Mouse (Mus musculus) lung, adult 2 months (tissue): ENCODE measurements around the gene Ccsap. TPM values are rescaled to one million over a fixed set of nuclear protein-coding genes. Genes with fewer than 3 reads are reported as not detected.
A peak's percentile ranks its signal among the peaks of the same experiment; 100 is the strongest.

ENCODE experiments used
- DNase-seq: peaks from one replicate; pipeline ENCODE4 v3.0.0; 2022
- H3K4me1 ChIP-seq: fragments of 200-500 bp; 2 replicates; pipeline ENCODE4 v1.6.1; 2011; ENCODE audit warnings: low read length; ENCODE audit not compliant: control insufficient read depth, insufficient read depth
- H3K4me3 ChIP-seq: fragments of 200-500 bp; replicated peaks from 2 replicates; pipeline ENCODE3; 2011; ENCODE audit warnings: low read depth, mild to moderate bottlenecking, control low read depth, low read length; ENCODE audit errors: extremely low read depth
- CTCF ChIP-seq: fragments of 200-500 bp; IDR thresholded peaks from 2 replicates; pipeline ENCODE4 v1.5.1; 2011; ENCODE audit warnings: mild to moderate bottlenecking, low read length, control low read depth; ENCODE audit not compliant: insufficient read depth
- POLR2A ChIP-seq: fragments of 200-500 bp; IDR thresholded peaks from 2 replicates; pipeline ENCODE4 v1.6.1; 2011; ENCODE audit warnings: low read depth, mild to moderate bottlenecking, control low read depth, low read length, borderline replicate concordance; ENCODE audit errors: extremely low read depth
- WGBS: fragments of 180-500 bp; shearing (Covaris S2); methylation state at CpG from one replicate; pipeline ENCODE4 v1.1.7; 2018; 5-methylcytosine and 5-hydroxymethylcytosine counted together
- polyA plus RNA-seq: library from polyadenylated mRNA; depleted of rRNA; stranded (reverse); fragments of >200 nt; gene quantifications from 2 replicates; pipeline ENCODE4 v1.2.3, GENCODE M21; 2012

The Ccsap gene
- polyA plus RNA-seq, 1 experiment: 0.80 TPM

DNA sequence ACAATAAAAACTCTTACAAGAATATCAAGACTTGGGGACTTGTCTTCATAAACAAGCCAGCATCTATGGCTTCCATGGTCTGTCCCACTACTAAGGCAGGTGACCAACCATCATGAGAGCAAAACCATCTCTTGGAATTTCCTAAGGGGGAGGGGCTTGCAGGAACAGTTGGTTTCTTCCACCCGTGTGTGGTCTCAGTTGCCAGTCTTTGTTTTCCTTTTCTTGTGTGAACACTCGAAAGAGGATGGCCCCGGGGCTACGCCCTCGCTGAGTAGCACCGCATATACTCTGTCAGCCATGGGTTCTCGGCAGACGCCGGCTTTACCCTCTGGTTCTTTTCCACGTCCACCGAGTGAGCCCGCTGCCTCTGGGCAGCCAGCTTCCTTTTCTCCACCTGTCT lies 17.9 kb downstream of the Ccsap start:
- no peak overlapping the region for H3K4me3 ChIP-seq
- 86% methylated on average over 12 of the region's 12 CpGs for WGBS
- TF ChIP-seq POLR2A (no peak), CTCF (no peak)
- H3K4me1 ChIP-seq: no peaks in the 10 kb centered on the region
- no peak for DNase-seq

DNA sequence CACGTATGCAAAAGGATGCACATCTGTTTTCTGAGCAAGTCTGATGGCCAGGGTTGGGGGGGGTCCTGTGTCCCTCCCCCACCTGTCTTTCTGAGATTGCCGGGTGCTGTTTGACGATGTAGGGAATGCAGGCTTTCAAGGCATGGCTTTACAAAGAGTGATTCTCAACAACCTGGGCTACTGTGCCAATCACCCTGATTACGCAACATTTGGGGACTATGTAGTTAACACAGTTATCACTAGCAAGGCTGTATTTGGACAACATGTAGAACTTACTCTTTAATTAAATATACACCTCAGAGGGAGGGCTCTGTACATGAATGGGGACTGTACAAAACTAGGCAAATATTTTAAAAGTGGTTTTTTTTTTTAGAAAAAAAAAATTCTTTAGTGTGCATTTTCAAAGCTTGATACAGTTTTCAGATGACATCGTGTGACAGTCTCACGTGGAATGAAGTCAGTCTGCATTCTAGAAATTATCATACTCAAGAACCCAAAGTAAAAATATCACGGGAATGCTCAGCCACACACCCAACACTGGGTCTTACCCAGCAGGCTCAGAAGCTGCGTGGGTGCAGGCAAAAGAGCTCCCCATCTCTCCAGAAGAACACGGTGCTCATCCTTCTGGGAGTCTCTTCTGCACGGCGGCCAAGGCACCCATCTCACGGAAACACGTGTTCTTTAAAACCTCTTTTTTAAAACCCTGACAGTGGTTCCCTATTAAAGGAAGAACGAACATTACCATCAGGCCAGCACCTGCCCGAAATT lies 19.2 kb downstream of the Ccsap start:
- WGBS: 88% methylated on average over 15 of the region's 15 CpGs
- no peak overlapping the region for H3K4me3 ChIP-seq
- TF ChIP-seq CTCF (no peak), POLR2A (no peak)

DNA sequence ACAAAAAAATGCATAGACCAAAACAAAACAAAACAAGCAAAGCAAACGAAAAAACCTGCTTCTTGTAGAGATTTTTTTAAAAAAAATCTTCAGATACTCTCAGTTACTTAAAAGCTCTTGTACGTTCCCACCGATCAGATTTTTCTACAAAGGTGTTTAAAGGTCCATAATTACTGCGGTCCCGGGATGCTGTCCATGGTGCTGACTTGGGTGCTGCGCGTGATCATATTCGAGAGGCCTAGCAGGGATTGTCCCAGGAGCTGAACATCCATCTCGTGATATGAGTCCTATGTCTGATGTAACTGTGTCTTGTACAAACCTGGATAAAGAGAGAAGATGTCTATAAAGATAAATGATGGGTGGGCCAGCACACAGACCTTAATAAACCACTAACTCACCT lies 21.5 kb downstream of the Ccsap start:
- no peak for DNase-seq
- no peak overlapping the region for H3K4me3 ChIP-seq
- TF ChIP-seq POLR2A: no peak
- no peak for TF ChIP-seq CTCF
- H3K4me1 ChIP-seq: no peaks in the 10 kb centered on the region
- WGBS: 67% methylated on average over 9 of the region's 9 CpGs

More for the DNA sequence above, 19.2 kb downstream of the Ccsap start:
- DNase-seq: no peak
- H3K4me1 ChIP-seq: no peaks in the 10 kb centered on the region

DNA sequence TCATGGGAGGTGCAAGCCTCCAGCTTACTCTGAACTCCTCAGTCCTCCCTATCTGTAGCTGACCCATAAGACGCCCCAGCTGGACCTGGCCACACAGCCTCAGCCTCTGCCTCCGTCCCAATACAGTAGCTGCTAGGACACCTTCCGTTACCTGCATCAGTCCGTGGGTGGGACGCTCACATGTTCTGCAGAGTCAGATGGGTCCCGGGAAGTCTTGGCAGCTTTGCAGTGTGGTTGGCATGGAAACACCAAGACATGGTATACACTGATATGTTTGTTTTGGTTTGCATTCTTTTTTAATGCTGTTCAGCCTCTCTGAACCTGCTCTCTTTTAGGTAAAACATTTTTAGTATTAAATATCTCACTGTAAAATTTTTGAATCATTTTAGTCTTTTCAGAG lies 23.7 kb downstream of the Ccsap start:
- DNase-seq: no peak
- Histone ChIP-seq H3K4me3 (no peak overlapping the region), H3K4me1 (no peaks in the 10 kb centered on the region)
- TF ChIP-seq POLR2A (no peak), CTCF (no peak)
- 86% methylated on average over 6 of the region's 6 CpGs for WGBS

DNA sequence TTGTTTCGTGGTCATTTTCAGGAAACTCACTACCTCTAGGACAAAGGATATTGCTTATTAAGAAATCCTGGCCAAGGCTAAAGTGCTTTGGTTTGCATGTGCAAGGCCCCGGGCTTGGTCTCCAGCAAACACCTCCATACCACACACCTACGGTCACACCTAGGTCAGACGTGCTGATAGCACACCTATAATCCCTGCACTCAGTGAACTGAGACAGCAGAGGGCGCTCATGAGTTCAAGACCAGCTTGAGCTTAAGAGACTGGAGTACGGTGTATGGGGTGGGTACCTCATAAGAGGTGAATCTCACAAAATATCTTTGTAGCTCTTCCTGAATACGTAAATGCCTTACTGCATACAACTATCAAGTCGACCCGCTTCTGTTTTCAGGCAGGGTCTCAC lies 24.6 kb downstream of the Ccsap start:
- WGBS: 57% methylated on average over 9 of the region's 9 CpGs
- Histone ChIP-seq H3K4me1 (no peaks in the 10 kb centered on the region), H3K4me3 (no peak overlapping the region)
- peak; percentile 48 for DNase-seq
- TF ChIP-seq POLR2A (no peak), CTCF (peak; percentile 68)

DNA sequence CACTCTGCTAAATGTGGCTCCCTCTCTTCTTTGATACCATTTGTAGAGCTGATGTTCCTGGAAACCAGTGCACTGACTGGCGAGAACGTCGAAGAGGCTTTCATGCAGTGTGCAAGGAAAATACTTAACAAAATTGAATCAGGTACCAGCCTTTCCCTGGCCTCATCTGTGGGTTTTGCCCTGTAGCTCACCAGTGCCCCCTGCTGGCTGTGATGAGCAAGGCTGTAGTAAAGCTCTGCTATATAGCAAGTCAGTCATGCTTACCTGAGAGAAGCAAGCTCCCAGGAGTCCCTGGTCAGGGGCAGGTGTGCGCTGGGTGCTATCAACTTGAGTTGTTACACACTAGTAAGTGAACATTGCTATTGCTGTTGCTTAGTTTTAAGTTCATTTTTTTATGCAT lies 27.3 kb downstream of the Ccsap start:
- DNase-seq: peak; percentile 66
- H3K4me3 ChIP-seq: no peak overlapping the region

DNA sequence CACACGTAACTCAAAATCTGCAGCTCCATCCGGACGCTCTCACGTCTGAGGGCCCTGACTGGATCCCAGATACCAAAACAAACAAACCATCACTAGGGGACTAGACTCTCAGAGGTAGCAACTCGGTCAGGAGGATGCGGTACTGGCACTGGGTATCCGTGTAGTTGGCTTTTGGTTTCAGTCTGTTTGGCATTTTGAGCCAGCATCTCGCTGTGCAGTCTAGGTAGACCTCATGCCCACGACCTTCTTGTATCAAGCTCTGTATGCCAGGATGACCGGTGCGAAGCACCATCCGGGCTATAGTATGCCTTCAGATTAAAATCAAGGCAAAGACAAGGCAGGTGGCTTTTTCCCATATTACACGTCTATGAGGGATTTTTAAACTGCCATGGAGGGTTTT lies 32.5 kb downstream of the Ccsap start:
- 89% methylated on average over 13 of the region's 13 CpGs for WGBS
- no peak overlapping the region for H3K4me3 ChIP-seq
- TF ChIP-seq POLR2A: no peak
- no peak for TF ChIP-seq CTCF

More for the DNA sequence above, 27.3 kb downstream of the Ccsap start:
- WGBS: 95% methylated on average over 4 of the region's 4 CpGs
- TF ChIP-seq POLR2A (no peak), CTCF (peak; percentile 91)
- no peaks in the 10 kb centered on the region for H3K4me1 ChIP-seq

DNA sequence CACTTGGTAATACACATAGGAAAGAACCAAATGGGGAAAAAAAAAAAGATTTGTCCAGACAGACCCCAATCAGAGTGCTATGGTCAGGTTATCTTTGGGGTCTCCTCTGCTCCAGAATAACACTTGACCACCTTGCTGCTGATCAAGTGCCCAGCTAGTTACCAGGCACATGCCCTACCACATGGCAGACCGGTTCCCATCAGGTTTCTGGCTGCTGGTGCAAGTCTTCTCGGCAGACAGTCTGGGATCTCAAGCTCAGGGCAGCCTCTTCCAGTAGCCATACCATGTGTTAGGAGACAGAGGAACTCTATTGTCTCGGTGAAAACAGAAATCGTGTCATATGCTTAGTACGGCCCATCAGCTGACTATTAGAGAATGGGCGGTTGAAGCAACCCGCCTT lies 33.3 kb downstream of the Ccsap start:
- TF ChIP-seq POLR2A (no peak), CTCF (no peak)
- no peak overlapping the region for H3K4me3 ChIP-seq
- 93% methylated on average over 7 of the region's 7 CpGs for WGBS
- DNase-seq: no peak
- H3K4me1 ChIP-seq: no peaks in the 10 kb centered on the region

More for the DNA sequence above, 32.5 kb downstream of the Ccsap start:
- DNase-seq: no peak
- H3K4me1 ChIP-seq: no peaks in the 10 kb centered on the region

DNA sequence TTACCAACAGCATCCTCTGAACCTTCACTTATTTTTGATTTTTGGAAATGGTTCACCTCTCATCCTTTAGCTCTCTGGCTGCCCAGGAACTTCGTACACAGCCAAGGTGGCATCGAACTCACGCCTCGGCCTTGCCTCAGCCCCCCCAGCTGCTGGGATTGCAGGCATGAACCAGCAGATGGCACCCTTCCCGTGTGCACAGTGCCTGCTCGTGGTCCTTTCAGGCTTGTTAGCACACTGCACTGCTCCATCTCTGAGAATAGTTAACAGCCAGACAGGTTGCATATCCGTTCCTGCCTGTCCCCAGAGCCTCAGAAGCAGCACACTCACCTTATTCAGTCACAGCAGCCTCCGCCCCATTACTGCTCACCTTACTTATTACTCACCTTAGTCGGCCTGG lies 34.0 kb downstream of the Ccsap start:
- Histone ChIP-seq H3K4me1 (no peaks in the 10 kb centered on the region), H3K4me3 (no peak overlapping the region)
- 69% methylated on average over 9 of the region's 9 CpGs for WGBS
- DNase-seq: no peak
- TF ChIP-seq POLR2A (no peak), CTCF (peak; percentile 42)

DNA sequence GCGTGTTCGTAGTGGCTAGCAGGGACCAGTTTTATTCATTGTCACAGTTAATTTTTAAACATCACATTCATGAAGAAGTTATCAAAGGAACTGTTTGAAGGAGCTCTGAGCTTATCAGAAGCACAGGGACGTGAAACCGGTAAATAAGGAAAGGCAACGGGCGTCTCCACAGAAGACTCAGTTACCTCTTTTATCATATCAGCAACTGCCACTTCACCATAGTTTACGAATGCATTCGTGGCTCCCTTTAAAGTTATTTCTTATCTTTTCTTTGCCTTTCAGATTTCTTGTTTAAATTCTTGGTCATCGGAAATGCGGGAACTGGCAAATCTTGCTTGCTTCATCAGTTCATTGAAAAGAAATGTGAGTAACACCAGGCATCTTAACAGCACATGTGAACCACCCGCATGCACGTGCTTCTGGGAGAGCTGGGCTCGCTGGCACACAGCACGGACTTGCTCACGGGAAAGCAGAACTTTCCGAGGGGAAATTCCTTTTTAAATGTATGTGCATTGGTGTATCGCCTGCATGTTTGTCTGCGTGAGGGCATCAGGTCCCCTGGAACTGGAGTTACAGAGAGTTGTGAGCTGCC lies 36.4 kb downstream of the Ccsap start:
- H3K4me3 ChIP-seq: no peak overlapping the region
- 82% methylated on average over 18 of the region's 18 CpGs for WGBS
- H3K4me1 ChIP-seq: no peaks in the 10 kb centered on the region
- DNase-seq: no peak
- TF ChIP-seq POLR2A (no peak), CTCF (no peak)

DNA sequence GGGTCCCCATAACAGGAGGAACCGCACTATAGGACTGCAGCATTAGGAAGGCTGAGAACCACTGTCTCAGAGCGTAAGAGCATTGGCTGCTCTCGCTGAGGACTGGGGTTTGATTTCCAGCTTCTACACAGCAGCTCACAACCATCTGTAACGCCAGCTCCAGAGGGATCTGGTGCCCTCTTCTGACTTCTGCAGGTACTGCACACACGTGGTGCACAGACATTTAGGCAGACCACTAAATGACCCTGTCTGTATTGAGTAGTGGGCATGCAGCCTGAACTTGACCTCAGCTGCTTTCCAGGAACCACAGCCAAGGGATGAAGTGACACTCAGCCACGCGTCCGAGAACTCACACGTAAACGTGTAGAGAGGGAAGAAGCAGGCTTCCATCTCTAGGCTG lies 36.9 kb downstream of the Ccsap start:
- H3K4me3 ChIP-seq: no peak overlapping the region

More for the DNA sequence above, 36.9 kb downstream of the Ccsap start:
- TF ChIP-seq CTCF (0 out of 2 replicates have a peak, but pooled peaks have one; percentile 20), POLR2A (no peak)
- DNase-seq: no peak
- WGBS: 93% methylated on average over 10 of the region's 10 CpGs
- H3K4me1 ChIP-seq: no peaks in the 10 kb centered on the region
